8 mouse cellular contexts compared by ENCODE assay signal in the genomic region with DNA sequence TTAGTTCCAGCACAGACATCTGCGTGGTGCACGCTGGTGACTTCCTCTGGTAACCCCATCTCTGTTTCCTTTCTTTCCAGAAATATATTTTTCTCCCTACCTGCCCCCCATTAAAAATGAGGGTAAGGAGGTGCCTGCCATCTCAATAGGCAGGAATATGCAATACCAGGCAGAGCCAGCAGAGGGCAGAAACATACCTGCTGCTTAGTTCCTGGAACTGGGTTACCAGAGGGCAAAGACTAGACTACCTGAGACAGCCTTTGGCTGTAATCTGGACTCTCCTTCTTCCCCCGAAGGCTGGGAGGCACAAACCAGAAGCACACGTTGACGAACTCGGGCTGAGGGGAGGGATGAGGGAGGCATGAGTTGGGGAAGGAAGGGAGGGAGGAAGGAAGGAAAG. TPM values are rescaled to one million over a fixed set of nuclear protein-coding genes. Genes with fewer than 3 reads are reported as not detected.
DNase-seq lines count a peak whose midpoint lies in the region; ATAC-seq and TF ChIP-seq lines count a peak whose summit lies in the region.

No protein-coding gene starts in this region.

- no peaks in the 10 kb centered on the region for H3K9me3 ChIP-seq in MEL (replicated peaks; ENCODE audit: insufficient read depth, low read length)
- no peaks in the 10 kb centered on the region for H3K9me3 ChIP-seq in liver, postnatal 0 days (ENCODE audit: low read length)

- no peak for TF ChIP-seq POLR2A in MEL (IDR thresholded peaks at IDR 0.05; ENCODE audit: control insufficient read depth in 1 of 2, insufficient read depth in 1 of 2, low read depth in 1 of 2, low read length in 2 of 2, poor library complexity in 1 of 2)
- TF ChIP-seq POLR2A in cerebellum, adult 2 months (IDR thresholded peaks at IDR 0.05; ENCODE audit: borderline replicate concordance, insufficient read depth, low read length): no peak

- no peak overlapping the region for H3K4me3 ChIP-seq in MEL (ENCODE audit: control insufficient read depth in 1 of 2, insufficient read depth in 1 of 2, low read depth in 2 of 2, low read length in 2 of 2)
- H3K4me3 ChIP-seq in cerebellum, adult 2 months (replicated peaks; ENCODE audit: insufficient read depth, low read depth, low read length): no peak overlapping the region
- no peak overlapping the region for H3K4me3 ChIP-seq in liver, postnatal 0 days (ENCODE audit: low read depth, low read length)

- intact Hi-C loops in gastrocnemius, postnatal 14 days (cut with DNase I; ENCODE audit: low total_unique reads): no loop called here

- H3K4me2 ChIP-seq in liver, postnatal 0 days (ENCODE audit: low read depth, low read length): no peak overlapping the region

- TF ChIP-seq RAD21 in MEL (IDR thresholded peaks at IDR 0.05; ENCODE audit: low read depth, low read length): peak; percentile 88

- H3K27me3 ChIP-seq in MEL (ENCODE audit: control insufficient read depth in 1 of 2, insufficient read depth in 2 of 2, low read length in 2 of 2): no peaks in the 10 kb centered on the region
- no peaks in the 10 kb centered on the region for H3K27me3 ChIP-seq in cerebellum, adult 2 months (ENCODE audit: control insufficient read depth, insufficient read depth, low read length)
- H3K27me3 ChIP-seq in liver, postnatal 0 days (ENCODE audit: insufficient read depth, low read length): no peaks in the 10 kb centered on the region

- DNase-seq in 416B (ENCODE audit: low read depth) (peak; percentile 68), MEL (ENCODE audit: low read depth, low spot score) (peak; percentile 84)
- DNase-seq in cerebellum, adult 2 months: peak; percentile 82 to 90
- peak; percentile 69 for DNase-seq in gastrocnemius, postnatal 14 days
- DNase-seq in kidney, postnatal 25 days: peak; percentile 86 to 94
- peak; percentile 85 for DNase-seq in liver, postnatal 0 days
- peak; percentile 62 for DNase-seq in retina, postnatal 7 days (ENCODE audit: low read depth, low spot score)
- peak; percentile 66 for DNase-seq in urinary bladder, adult 2 months (ENCODE audit: low spot score)

- no peaks in the 10 kb centered on the region for H3K79me2 ChIP-seq in MEL (ENCODE audit: control insufficient read depth, insufficient read depth, low read length, poor library complexity)

- TF ChIP-seq CTCF in MEL (IDR thresholded peaks at IDR 0.05 in 2 of 3, conservative IDR thresholded peaks at IDR 0.05 in 1 of 3; ENCODE audit: control insufficient read depth in 1 of 3, insufficient read depth in 1 of 3, low read depth in 2 of 3, low read length in 3 of 3, poor library complexity in 1 of 3, severe bottlenecking in 1 of 3): peak; percentile 87 to 99 (median 95)
- TF ChIP-seq CTCF in cerebellum, adult 2 months (IDR thresholded peaks at IDR 0.05; ENCODE audit: borderline replicate concordance, insufficient read depth, low read depth, low read length): peak; percentile 81
- peak; percentile 94 for TF ChIP-seq CTCF in liver, postnatal 0 days (IDR thresholded peaks at IDR 0.05; ENCODE audit: low read depth)

- H3K27ac ChIP-seq in MEL (ENCODE audit: control insufficient read depth, low read depth, low read length): no peak overlapping the region
- H3K27ac ChIP-seq in cerebellum, adult 2 months (ENCODE audit: insufficient read depth, low read length): no peak overlapping the region
- H3K27ac ChIP-seq in liver, postnatal 0 days (ENCODE audit: low read depth): no peak overlapping the region

- WGBS in cerebellum, adult 2 months: 13% methylated on average over 6 of the region's 6 CpGs
- 8% methylated on average over 6 of the region's 6 CpGs for WGBS in liver, postnatal 0 days (ENCODE audit: insufficient replicate concordance)

- H3K4me1 ChIP-seq in MEL (ENCODE audit: control insufficient read depth in 1 of 2, insufficient read depth in 2 of 2, low read length in 2 of 2): peaks cover 4 to 17% of the 10 kb centered on the region in 2 experiments; a peak in 3 of 4 replicates
- H3K4me1 ChIP-seq in cerebellum, adult 2 months (ENCODE audit: control insufficient read depth, insufficient read depth, low read length): peaks cover 2% of the 10 kb centered on the region; the same call in 1 of the 2 replicates
- H3K4me1 ChIP-seq in liver, postnatal 0 days (ENCODE audit: insufficient read depth): peaks cover 10% of the 10 kb centered on the region

- no peak for TF ChIP-seq EP300 in MEL (IDR thresholded peaks at IDR 0.05; ENCODE audit: low read depth in 1 of 2, low read length in 2 of 2)
- TF ChIP-seq EP300 in liver, postnatal 0 days (IDR thresholded peaks at IDR 0.05; ENCODE audit: low read depth): no peak

- ATAC-seq in liver, postnatal 0 days: peak; percentile 37

- peaks cover 0 to 8% of the 10 kb centered on the region in 2 experiments; a peak in 2 of 4 replicates for H3K36me3 ChIP-seq in MEL (ENCODE audit: control insufficient read depth in 1 of 2, insufficient read depth in 2 of 2, low read length in 2 of 2)
- H3K36me3 ChIP-seq in liver, postnatal 0 days (replicated peaks; ENCODE audit: insufficient read depth, low read length): 0 out of 2 replicates have a peak, but pooled peaks cover 10% of the 10 kb centered on the region

- H3K9ac ChIP-seq in MEL (ENCODE audit: control insufficient read depth, low read depth, low read length, poor library complexity, severe bottlenecking): no peak overlapping the region
- no peak overlapping the region for H3K9ac ChIP-seq in liver, postnatal 0 days (replicated peaks)

TF ChIP-seq in MEL, 35 proteins besides CTCF, POLR2A, EP300 and RAD21 (continues in another document):
- TF ChIP-seq SMC3 (IDR thresholded peaks at IDR 0.05; ENCODE audit: low read depth, low read length) (peak; percentile 97), SIN3A (IDR thresholded peaks at IDR 0.05; ENCODE audit: low read length) (peak; percentile 51; the same call in 1 of the 2 replicates), TAL1 (IDR thresholded peaks at IDR 0.05; ENCODE audit: low read length) (no peak), RCOR1 (IDR thresholded peaks at IDR 0.05; ENCODE audit: low read depth, low read length) (peak; percentile 35; the same call in 1 of the 2 replicates), CHD1 (IDR thresholded peaks at IDR 0.05; ENCODE audit: low read depth, low read length) (no peak), MYC (IDR thresholded peaks at IDR 0.05; ENCODE audit: low read depth, low read length) (no peak), UBTF (IDR thresholded peaks at IDR 0.05; ENCODE audit: borderline replicate concordance, insufficient read depth, low read depth, low read length) (no peak), MYB (IDR thresholded peaks at IDR 0.05; ENCODE audit: low read depth, low read length) (no peak), ZKSCAN1 (IDR thresholded peaks at IDR 0.05; ENCODE audit: low read depth, low read length) (no peak), KAT2A (conservative IDR thresholded peaks at IDR 0.05; ENCODE audit: low read depth, low read length) (no peak), ELF1 (IDR thresholded peaks at IDR 0.05; ENCODE audit: low read depth, low read length) (peak; percentile 63; the same call in 1 of the 2 replicates), GATA1 (IDR thresholded peaks at IDR 0.05; ENCODE audit: low read depth, low read length) (no peak), HCFC1 (IDR thresholded peaks at IDR 0.05; ENCODE audit: low read depth, low read length) (0 out of 2 replicates have a peak, but pooled peaks have one; percentile 19), ZC3H11A (IDR thresholded peaks at IDR 0.05; ENCODE audit: low read depth, low read length) (peak; percentile 89)

RNA-seq across cellular contexts. Expression of gene Zfp740, which starts 24.8 kb away (rescaled TPM):
- 39.9 and 40.5 TPM in 2 replicates for total RNA-seq in MEL (2012; rRNA removed)
- polyA plus RNA-seq in MEL (2012; ENCODE audit: insufficient read depth in 1 of 2, insufficient read length in 2 of 2, low read depth in 1 of 2, low replicate concordance in 2 of 2, missing spikeins in 1 of 2): 10 to 100 TPM in 1 of 2 experiments, not detected in 1; 50.1 TPM
- polyA plus RNA-seq in cerebellum, adult 2 months (2012; rRNA removed): 79.3 and 81.7 TPM in 2 replicates
- 10 to 100 TPM; 27.6 to 30.5 TPM for total RNA-seq in gastrocnemius, postnatal 14 days (2021)
- 10.7 and 11.6 TPM in 2 replicates for polyA plus RNA-seq in liver, postnatal 0 days (2015; fragmentation: Nextera tagmentation; extraction: Ambion mirVana)
- polyA plus RNA-seq in urinary bladder, adult 2 months (2012; rRNA removed): 62.9 and 67.8 TPM in 2 replicates

RNA-seq across cellular contexts. Expression of gene Csad, which starts 26.2 kb away (rescaled TPM):
- 4.1 and 5.3 TPM in 2 replicates for total RNA-seq in MEL (2012; rRNA removed)
- polyA plus RNA-seq in MEL (2012; ENCODE audit: insufficient read depth in 1 of 2, insufficient read length in 2 of 2, low read depth in 1 of 2, low replicate concordance in 2 of 2, missing spikeins in 1 of 2): 10 to 100 TPM in 1 of 2 experiments, not detected in 1; 10.5 TPM
- 53.0 and 60.3 TPM in 2 replicates for polyA plus RNA-seq in cerebellum, adult 2 months (2012; rRNA removed)
- total RNA-seq in gastrocnemius, postnatal 14 days (2021): 10 to 100 TPM; 14.1 to 15.6 TPM
- polyA plus RNA-seq in liver, postnatal 0 days (2015; fragmentation: Nextera tagmentation; extraction: Ambion mirVana): 224 and 243 TPM in 2 replicates
- 92.4 and 102 TPM in 2 replicates for polyA plus RNA-seq in urinary bladder, adult 2 months (2012; rRNA removed)

RNA-seq across cellular contexts. Expression of gene Soat2, which starts 28.0 kb away (rescaled TPM):
- total RNA-seq in MEL (2012; rRNA removed): 20.0 and 31.0 TPM in 2 replicates
- polyA plus RNA-seq in MEL (2012; ENCODE audit: insufficient read depth in 1 of 2, insufficient read length in 2 of 2, low read depth in 1 of 2, low replicate concordance in 2 of 2, missing spikeins in 1 of 2): 10 to 100 TPM in 1 of 2 experiments, not detected in 1; 44.8 TPM
- 0.08 TPM in 1 of 2 replicates, not detected in the other for polyA plus RNA-seq in cerebellum, adult 2 months (2012; rRNA removed)
- under 1 TPM in 1 of 2 experiments, not detected in 1; 0.13 TPM for total RNA-seq in gastrocnemius, postnatal 14 days (2021)
- polyA plus RNA-seq in liver, postnatal 0 days (2015; fragmentation: Nextera tagmentation; extraction: Ambion mirVana): 10.9 and 13.6 TPM in 2 replicates
- polyA plus RNA-seq in urinary bladder, adult 2 months (2012; rRNA removed): 0.59 and 0.89 TPM in 2 replicates

RNA-seq across cellular contexts. Expression of gene Igfbp6, which starts 34.1 kb away (rescaled TPM):
- 0.65 and 1.1 TPM in 2 replicates for total RNA-seq in MEL (2012; rRNA removed)
- polyA plus RNA-seq in MEL (2012; ENCODE audit: insufficient read depth in 1 of 2, insufficient read length in 2 of 2, low read depth in 1 of 2, low replicate concordance in 2 of 2, missing spikeins in 1 of 2): 1 to 10 TPM in 1 of 2 experiments, not detected in 1; 1.8 TPM
- polyA plus RNA-seq in cerebellum, adult 2 months (2012; rRNA removed): 15.0 and 18.7 TPM in 2 replicates
- total RNA-seq in gastrocnemius, postnatal 14 days (2021): 10 to 100 TPM; 65.6 to 80.6 TPM
- 4.8 and 5.9 TPM in 2 replicates for polyA plus RNA-seq in liver, postnatal 0 days (2015; fragmentation: Nextera tagmentation; extraction: Ambion mirVana)
- 260 TPM in 2 replicates for polyA plus RNA-seq in urinary bladder, adult 2 months (2012; rRNA removed)

RNA-seq across cellular contexts. Expression of gene Spryd3, which starts 42.2 kb away (rescaled TPM):
- total RNA-seq in MEL (2012; rRNA removed): 26.5 and 29.3 TPM in 2 replicates
- polyA plus RNA-seq in MEL (2012; ENCODE audit: insufficient read depth in 1 of 2, insufficient read length in 2 of 2, low read depth in 1 of 2, low replicate concordance in 2 of 2, missing spikeins in 1 of 2): 10 to 100 TPM in 1 of 2 experiments, not detected in 1; 35.4 TPM
- polyA plus RNA-seq in cerebellum, adult 2 months (2012; rRNA removed): 159 and 161 TPM in 2 replicates
- total RNA-seq in gastrocnemius, postnatal 14 days (2021): 10 to 100 TPM; 10.0 to 12.0 TPM
- 9.2 and 10.0 TPM in 2 replicates for polyA plus RNA-seq in liver, postnatal 0 days (2015; fragmentation: Nextera tagmentation; extraction: Ambion mirVana)
- 43.7 and 50.0 TPM in 2 replicates for polyA plus RNA-seq in urinary bladder, adult 2 months (2012; rRNA removed)
